ENCODE assay signal across 17 mouse cellular contexts in genomic region chr8:122961458-122961857, GRCm38 (mm10).
DNase-seq lines count a peak whose midpoint lies in the region; ATAC-seq lines count a peak whose summit lies in the region.
"Had no signal": no experiment of that assay in that cellular context is flagged by ENCODE, and none has a peak within 500 bp of the region (broad histone marks: within the 10 kb centered on the region; RNA-seq: fewer than 3 reads in every experiment).

No protein-coding gene starts in this region.

- ATAC-seq in liver, embryonic 11.5 days (replicated peaks; ENCODE audit: low FRiP score), result no peak
- peak; percentile 57 for ATAC-seq in CD4-positive, CD25-positive, alpha-beta regulatory T cell, adult 4 months
- ATAC-seq in hindbrain, embryonic 12.5 days (ENCODE audit: low FRiP score), result no peak
- ATAC-seq in cerebellum, adult (ENCODE audit: insufficient number of reproducible peaks, low FRiP score, low TSS enrichment), result no peak
- ATAC-seq: hindbrain, postnatal 0 days had no signal

- intact Hi-C loops in left cerebral cortex, postnatal 25 days (cut with DNase I), result no loop called here

- H3K27me3 ChIP-seq in liver, embryonic 11.5 days (replicated peaks; ENCODE audit: control insufficient read depth, insufficient read depth, low read length), result no peaks in the 10 kb centered on the region
- H3K27me3 ChIP-seq in hindbrain, embryonic 12.5 days, result no peaks in the 10 kb centered on the region

- no peaks in the 10 kb centered on the region for H3K36me3 ChIP-seq in liver, embryonic 11.5 days (ENCODE audit: control insufficient read depth, insufficient read depth, low read length)
- H3K36me3 ChIP-seq in hindbrain, embryonic 12.5 days, result no peaks in the 10 kb centered on the region

- peaks cover 64% of the 10 kb centered on the region for H3K4me1 ChIP-seq in liver, embryonic 11.5 days (replicated peaks; ENCODE audit: control insufficient read depth, insufficient read depth, low read length)
- H3K4me1 ChIP-seq in hindbrain, embryonic 12.5 days, result peaks cover 10% of the 10 kb centered on the region; the same call in 1 of the 2 replicates

- H3K4me3 ChIP-seq in liver, embryonic 11.5 days (ENCODE audit: low read depth, low read length), result no peak overlapping the region
- H3K4me3 ChIP-seq in hindbrain, embryonic 12.5 days, result no peak overlapping the region
- H3K4me3 ChIP-seq: embryonic facial prominence, embryonic 10.5 days had no signal

- H3K27ac ChIP-seq in liver, embryonic 11.5 days (ENCODE audit: low read depth, low read length), result peak overlapping the region; percentile 36
- no peak overlapping the region for H3K27ac ChIP-seq in hindbrain, embryonic 12.5 days
- H3K27ac ChIP-seq: embryonic facial prominence, embryonic 10.5 days; hindbrain, postnatal 0 days; macrophage had no signal

- H3K9me3 ChIP-seq in liver, embryonic 11.5 days (ENCODE audit: control insufficient read depth, low read length), result no peaks in the 10 kb centered on the region
- H3K9me3 ChIP-seq in hindbrain, embryonic 12.5 days (replicated peaks), result no peaks in the 10 kb centered on the region
- H3K9me3 ChIP-seq: embryonic facial prominence, embryonic 10.5 days had no signal

- peak overlapping the region; percentile 50 for H3K4me2 ChIP-seq in liver, embryonic 11.5 days
- H3K4me2 ChIP-seq in hindbrain, embryonic 12.5 days (replicated peaks), result no peak overlapping the region

- H3K9ac ChIP-seq in liver, embryonic 11.5 days (ENCODE audit: low read depth, low read length), result no peak overlapping the region
- H3K9ac ChIP-seq in hindbrain, embryonic 12.5 days, result no peak overlapping the region

- no peak for DNase-seq in liver, embryonic 11.5 days (ENCODE audit: low spot score)
- no peak for DNase-seq in liver
- DNase-seq in induced T-regulatory cell, adult 2 months (ENCODE audit: low read depth), result peak; percentile 41
- DNase-seq in kidney, postnatal 36 days, result peak; percentile 34 to 47
- DNase-seq in left cerebral cortex, postnatal 25 days (ENCODE audit: low spot score in 2 of 2), result no peak
- DNase-seq: adrenal gland, adult 2 months; cerebellum, adult 8-10 months; gastrocnemius, postnatal 25 days; heart, postnatal 10 days; layer of hippocampus, adult 9-11 months; thymus, postnatal 36 days had no signal

- 15% methylated on average over 2 of the region's 2 CpGs for WGBS in liver, embryonic 11.5 days
- WGBS in hindbrain, embryonic 12.5 days, result 68% methylated on average over 2 of the region's 2 CpGs

Comparison
In these comparisons a context has a peak if more than half of its experiments do, and no peak if none do; other contexts are left out.
1. DNase-seq: peak in induced T-regulatory cell, adult 2 months (single experiment) and kidney, postnatal 36 days (2 of 2); none in liver, embryonic 11.5 days (single experiment), liver (single experiment) and left cerebral cortex, postnatal 25 days (0 of 2).